Mouse (Mus musculus) olfactory bulb, adult 2 months (tissue): Measurements from ENCODE around the gene Irs1.

ENCODE experiments used
- CTCF ChIP-seq: fragments of 200-500 bp; IDR thresholded peaks from 2 replicates; pipeline ENCODE4 v1.5.1; 2012; ENCODE audit warnings: low read depth, mild to moderate bottlenecking, low read length, moderate library complexity; ENCODE audit not compliant: insufficient read depth
- POLR2A ChIP-seq: fragments of 200-500 bp; IDR thresholded peaks from 2 replicates; pipeline ENCODE4 v1.6.1; 2012; ENCODE audit warnings: mild to moderate bottlenecking, low read depth, low read length, moderate library complexity; ENCODE audit not compliant: insufficient read depth

DNA sequence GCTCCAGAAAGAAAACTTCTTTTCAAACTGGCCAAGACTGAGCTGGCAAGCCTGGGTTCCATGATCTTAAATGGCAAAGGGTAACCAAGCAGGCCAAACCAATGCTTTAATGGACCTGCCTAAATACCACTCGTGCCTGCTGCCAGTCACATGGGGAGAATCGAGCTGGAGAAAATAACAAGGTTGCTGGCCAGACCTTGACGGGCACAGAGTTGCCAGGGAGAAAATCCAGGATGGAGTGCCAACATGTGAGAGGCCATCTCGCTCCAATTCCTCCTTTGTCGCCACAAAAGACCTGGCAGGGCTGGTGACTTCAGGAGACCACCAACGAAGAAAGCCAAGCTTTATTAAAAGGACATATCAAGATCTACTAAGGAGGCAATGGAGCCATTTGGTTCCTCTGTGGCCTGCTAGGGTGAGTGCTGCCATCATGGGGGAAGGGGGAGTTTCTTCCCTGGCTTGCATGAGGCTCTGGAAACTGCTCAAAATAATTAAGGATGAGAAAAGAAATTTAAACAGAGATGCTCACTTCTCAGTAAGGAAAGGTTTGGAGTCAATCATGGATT lies 47.9 kb downstream of the Irs1 start:
- TF ChIP-seq CTCF (no peak), POLR2A (no peak)
